Mouse (Mus musculus) right cerebral cortex, postnatal 14 days (tissue): ENCODE measurements around the gene Nsmce4a.
"Not testable (repeated sequence)": the region's sequence is repeated elsewhere in the genome, so short reads cannot be mapped to it uniquely, and the experiment has no call there.

Experiments used
- DNase-seq: peaks from one replicate; pipeline ENCODE4 v3.0.0; 2022

Nsmce4a gene

DNA sequence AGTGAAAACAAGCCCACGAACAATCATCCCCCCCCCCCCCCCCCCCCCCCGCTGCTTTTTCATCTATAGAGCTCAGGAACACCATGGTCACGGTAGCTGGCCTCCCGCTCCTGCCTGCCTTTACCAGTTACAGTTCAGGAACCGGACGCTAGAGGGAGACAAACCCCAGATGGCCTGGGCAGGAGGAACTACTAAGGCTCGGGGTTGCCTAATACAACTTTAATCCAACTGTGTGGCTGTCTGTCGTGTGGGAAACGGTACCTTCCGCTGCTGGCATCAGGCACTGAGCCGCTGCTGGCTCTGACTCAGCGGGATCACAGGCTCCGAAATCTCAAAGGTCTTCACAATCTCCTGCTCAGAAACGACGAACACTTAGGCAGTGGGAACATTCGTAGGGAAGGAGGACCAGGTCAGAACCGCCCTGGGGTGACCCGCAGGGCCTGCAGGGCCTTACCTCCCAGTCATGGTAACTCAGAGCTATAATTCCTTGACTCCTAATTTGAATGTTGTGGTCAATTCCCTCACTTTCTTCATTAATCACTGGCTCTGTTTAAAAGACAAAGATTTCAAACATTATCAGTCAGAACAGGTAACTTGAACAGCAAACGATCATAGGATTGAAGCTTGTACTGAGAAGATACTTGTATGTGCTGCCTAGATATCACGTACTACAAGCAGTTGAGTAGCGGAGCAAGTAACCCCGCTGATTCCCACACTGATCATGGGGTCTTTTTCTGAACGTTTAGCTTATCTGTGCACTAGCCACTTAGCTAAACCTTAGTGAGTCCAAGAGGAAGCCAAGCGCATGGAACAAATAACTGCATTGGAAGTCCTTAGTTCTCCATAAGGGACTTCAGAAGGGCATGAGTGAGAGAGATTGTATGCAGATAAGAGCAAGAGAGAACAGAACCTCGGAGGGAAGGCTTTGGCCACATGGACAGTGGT, 39.3 kb downstream of the Nsmce4a start:
- DNase-seq: peak; percentile 89

DNA sequence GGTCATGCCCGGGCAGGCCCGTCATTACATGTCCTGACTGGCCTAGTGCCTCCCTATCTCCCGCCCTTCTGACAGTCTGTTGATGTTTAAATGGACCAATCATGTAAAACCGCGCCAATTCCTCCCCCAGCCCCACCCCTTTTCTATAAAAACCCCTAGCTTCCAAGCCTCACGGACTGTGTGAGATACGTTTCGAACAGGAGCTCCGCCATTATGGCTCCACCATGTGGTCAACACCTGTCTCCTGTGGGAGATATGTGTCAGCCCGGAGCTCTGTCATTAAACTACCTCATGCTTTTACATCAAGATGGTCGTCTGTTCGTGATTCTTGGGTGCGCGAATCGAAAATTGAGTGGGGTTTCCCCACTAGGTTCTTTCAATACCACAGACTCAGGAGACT, 41.8 kb downstream of the Nsmce4a start:
- not testable (repeated sequence) for DNase-seq

- DNase-seq: no peak
Observed at GRCm38 (mm10) chr7:130527306-130527705, 45.6 kb downstream of the Nsmce4a start.

DNA sequence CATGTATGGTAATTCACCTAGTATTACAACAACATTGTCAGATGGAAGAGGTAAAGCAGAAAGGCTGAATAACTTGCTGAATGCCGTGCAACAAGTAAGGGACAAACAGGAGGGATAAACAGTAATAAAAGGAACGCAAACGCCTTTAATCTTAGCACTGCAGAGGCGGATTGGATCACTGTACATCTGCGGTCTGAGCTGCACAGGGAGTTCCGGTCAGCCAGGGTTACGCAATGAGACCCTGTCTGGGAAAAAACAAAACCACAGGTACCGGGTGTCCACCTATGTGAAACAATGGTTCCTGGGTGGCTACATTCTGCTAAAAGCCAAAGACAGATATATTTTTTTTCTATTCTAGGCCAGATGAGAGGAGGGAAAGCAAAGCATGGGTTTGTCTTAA, 49.5 kb downstream of the Nsmce4a start:
- DNase-seq: no peak

- DNase-seq: no peak
Observed at GRCm38 (mm10) chr7:130520812-130521422, 52.0 kb downstream of the Nsmce4a start.

DNA sequence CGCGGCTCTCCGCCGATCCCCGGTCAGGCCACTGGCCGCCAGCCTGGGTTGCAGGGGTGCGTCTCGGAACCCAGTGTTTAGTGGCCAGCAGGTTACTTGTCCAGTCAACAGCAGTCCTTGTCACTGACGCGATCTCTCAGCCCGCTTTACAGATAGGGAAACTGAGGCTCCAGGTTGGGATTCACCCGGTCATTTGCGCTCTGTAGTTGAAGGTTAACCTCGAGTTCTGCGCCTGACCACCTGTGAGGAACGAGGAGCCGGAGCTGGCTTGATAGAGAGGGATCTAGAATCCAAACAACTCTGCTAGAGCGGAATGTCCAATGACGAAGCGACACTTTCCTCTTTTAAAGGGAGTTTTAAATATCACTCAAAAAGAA, 52.9 kb downstream of the Nsmce4a start, which contains the start of gene Ate1:
Gene Ate1 (minus strand): TSS at position 321 of the 377 bp plus-strand sequence.
- no peak for DNase-seq

DNA sequence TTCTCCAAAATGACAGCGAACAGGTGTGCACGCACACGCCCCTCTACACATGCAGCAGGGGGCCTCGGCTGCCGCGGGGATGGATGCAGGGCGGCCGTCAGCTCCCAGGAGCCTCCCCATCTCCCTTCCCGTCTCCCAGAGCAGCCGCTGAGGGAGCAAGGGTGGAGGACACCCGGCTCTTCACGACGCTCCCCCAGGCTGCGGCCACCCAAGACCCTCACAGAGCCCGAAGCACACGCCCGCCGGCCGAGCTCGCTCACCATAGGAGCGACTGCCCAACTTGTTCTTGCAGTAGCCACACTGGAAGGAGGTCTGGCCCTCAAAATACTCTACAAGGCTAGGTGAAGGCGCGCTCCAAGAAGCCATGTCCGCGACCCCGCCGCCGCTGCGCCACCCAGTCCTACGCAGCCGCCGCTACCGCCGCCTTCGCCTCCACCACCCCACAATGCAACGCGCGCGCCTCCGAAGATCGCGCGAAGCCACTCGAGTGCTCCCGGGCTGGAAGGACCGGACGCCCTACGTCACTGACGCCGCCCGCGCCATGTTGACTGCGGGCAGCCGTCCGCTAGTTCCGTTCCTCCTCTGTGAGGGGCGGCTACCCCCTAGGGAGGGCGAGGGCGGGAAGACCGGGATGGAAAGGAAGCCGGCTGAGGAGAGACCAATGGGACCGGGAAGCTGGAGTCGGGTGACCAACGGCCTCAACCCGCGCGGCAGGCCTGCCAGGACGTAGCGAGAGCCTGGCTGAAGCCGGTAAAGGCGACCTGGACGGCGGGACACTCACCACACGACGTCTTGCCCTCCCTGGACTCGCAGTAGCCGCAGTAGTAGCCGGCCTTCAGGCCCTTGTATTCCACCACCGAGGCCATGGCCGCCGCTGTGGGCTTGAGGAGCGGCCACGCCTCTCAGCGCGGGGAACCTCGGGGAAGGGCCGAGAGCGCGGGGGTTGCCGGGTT, 53.5 kb downstream of the Nsmce4a start:
- DNase-seq: peak; percentile 99

DNA sequence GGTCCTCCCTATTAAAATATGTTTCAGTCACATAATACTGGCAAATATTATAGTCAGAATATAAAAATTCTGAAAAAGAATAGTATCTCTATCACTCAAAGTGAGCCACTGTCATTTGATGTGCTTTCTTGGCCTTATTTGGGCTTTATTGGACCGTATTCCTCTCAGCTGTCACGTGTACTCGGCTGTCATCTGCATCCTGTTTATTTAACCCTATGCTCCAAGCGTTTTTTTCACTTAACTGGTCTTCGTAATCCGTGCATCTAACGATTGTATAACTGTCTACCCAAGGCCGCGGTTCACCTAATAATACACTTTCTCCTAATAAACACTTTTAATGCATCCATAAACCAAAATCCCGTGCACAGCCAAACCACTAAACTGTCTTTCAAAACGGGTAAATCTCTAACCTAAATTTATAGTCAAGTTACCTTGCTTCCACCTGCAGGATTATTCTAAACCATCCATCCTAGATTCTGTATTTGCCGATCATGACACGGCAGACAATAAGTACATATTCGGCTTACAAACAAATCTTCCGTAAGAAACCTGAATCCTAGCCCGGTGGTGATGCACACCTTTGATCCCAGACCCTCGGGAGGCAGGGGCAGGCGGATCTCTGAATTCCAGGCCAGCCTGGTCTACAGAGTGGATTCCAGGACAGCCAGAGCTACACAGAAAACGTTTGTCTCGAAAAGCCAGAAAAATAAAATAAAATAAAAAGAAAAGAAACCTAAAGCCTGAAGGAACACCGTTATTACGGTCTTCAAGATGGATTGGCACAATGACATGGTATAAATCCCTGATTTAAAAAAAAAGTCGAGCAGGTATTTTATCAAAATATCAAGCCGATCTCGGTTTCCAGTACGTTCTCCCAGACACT, 54.5 kb downstream of the Nsmce4a start:
- DNase-seq: no peak

- no peak for DNase-seq
Observed at GRCm38 (mm10) chr7:130510243-130510642, 62.7 kb downstream of the Nsmce4a start.

- no peak for DNase-seq
Observed at GRCm38 (mm10) chr7:130503006-130503405, 69.9 kb downstream of the Nsmce4a start.

- DNase-seq: no peak
Observed at GRCm38 (mm10) chr7:130501499-130501898, 71.4 kb downstream of the Nsmce4a start.

GRCm38 (mm10) chr7:130493346-130493745, 79.6 kb downstream of the Nsmce4a start:
- no peak for DNase-seq

- DNase-seq: no peak
Observed at GRCm38 (mm10) chr7:130492026-130492425, 80.9 kb downstream of the Nsmce4a start.
